Mouse (Mus musculus): Measurements from ENCODE around the gene Sgpl1. TPM values are rescaled to one million over a fixed set of nuclear protein-coding genes. Genes with fewer than 3 reads are reported as not detected.

Sgpl1 gene
- polyA plus RNA-seq, 1 experiment from 2014 or later = 41.0 TPM

GRCm38 (mm10) chr10:61145766-61146118 lies 1.8 kb downstream of the Sgpl1 start:
- Histone ChIP-seq H3K4me1 (ENCODE audit: control insufficient read depth, insufficient read depth, low read depth, low read length) (peaks cover 5% of the 10 kb centered on the region), H3K4me3 (ENCODE audit: low read length) (peak overlapping the region; percentile 79), H3K27me3 (replicated peaks; ENCODE audit: control insufficient read depth, insufficient read depth, low read length) (no peaks in the 10 kb centered on the region), H3K27ac (ENCODE audit: low read depth, low read length) (peak overlapping the region; percentile 93), H3K4me2 (ENCODE audit: low read length) (peak overlapping the region; percentile 88), H3K36me3 (ENCODE audit: control insufficient read depth, insufficient read depth, low read length) (no peaks in the 10 kb centered on the region), H3K9me3 (ENCODE audit: control insufficient read depth, low read length) (no peaks in the 10 kb centered on the region), H3K9ac (ENCODE audit: low read depth, low read length) (peak overlapping the region; percentile 86)
- ATAC-seq = no peak
- WGBS = 0% methylated on average over 3 of the region's 3 CpGs

GRCm38 (mm10) chr10:61143343-61143742 lies 4.2 kb downstream of the Sgpl1 start:
- Histone ChIP-seq H3K9ac (ENCODE audit: low read depth, low read length) (no peak overlapping the region), H3K4me3 (ENCODE audit: low read length) (no peak overlapping the region), H3K36me3 (ENCODE audit: control insufficient read depth, insufficient read depth, low read length) (peaks cover 2% of the 10 kb centered on the region; the same call in 1 of the 2 replicates), H3K27me3 (replicated peaks; ENCODE audit: control insufficient read depth, insufficient read depth, low read length) (no peaks in the 10 kb centered on the region), H3K4me2 (ENCODE audit: low read length) (no peak overlapping the region), H3K4me1 (ENCODE audit: control insufficient read depth, insufficient read depth, low read depth, low read length) (peaks cover 5% of the 10 kb centered on the region), H3K9me3 (ENCODE audit: control insufficient read depth, low read length) (no peaks in the 10 kb centered on the region), H3K27ac (ENCODE audit: low read depth, low read length) (no peak overlapping the region)
- no peak for ATAC-seq
- 96% methylated on average over 2 of the region's 2 CpGs for WGBS

- H3K36me3 ChIP-seq (ENCODE audit: control insufficient read depth, insufficient read depth, low read length) = peaks cover 2% of the 10 kb centered on the region; the same call in 1 of the 2 replicates
- H3K27me3 ChIP-seq (replicated peaks; ENCODE audit: control insufficient read depth, insufficient read depth, low read length) = no peaks in the 10 kb centered on the region
- H3K9me3 ChIP-seq (ENCODE audit: control insufficient read depth, low read length) = no peaks in the 10 kb centered on the region
- WGBS = 82% methylated on average over 1 of the region's 1 CpGs
- H3K27ac ChIP-seq (ENCODE audit: low read depth, low read length) = no peak overlapping the region
- H3K9ac ChIP-seq (ENCODE audit: low read depth, low read length) = no peak overlapping the region
- H3K4me3 ChIP-seq (ENCODE audit: low read length) = no peak overlapping the region
- H3K4me2 ChIP-seq (ENCODE audit: low read length) = no peak overlapping the region
- no peaks in the 10 kb centered on the region for H3K4me1 ChIP-seq (ENCODE audit: control insufficient read depth, insufficient read depth, low read depth, low read length)
- no peak for ATAC-seq
Measured at GRCm38 (mm10) chr10:61137567-61137966, 9.9 kb downstream of the Sgpl1 start.

- peaks cover 2% of the 10 kb centered on the region; the same call in 1 of the 2 replicates for H3K36me3 ChIP-seq (ENCODE audit: control insufficient read depth, insufficient read depth, low read length)
- no peak for ATAC-seq
- H3K4me1 ChIP-seq (ENCODE audit: control insufficient read depth, insufficient read depth, low read depth, low read length) = no peaks in the 10 kb centered on the region
- H3K4me3 ChIP-seq (ENCODE audit: low read length) = no peak overlapping the region
- WGBS = 82% methylated on average over 3 of the region's 3 CpGs
- H3K9me3 ChIP-seq (ENCODE audit: control insufficient read depth, low read length) = no peaks in the 10 kb centered on the region
- no peak overlapping the region for H3K4me2 ChIP-seq (ENCODE audit: low read length)
- no peaks in the 10 kb centered on the region for H3K27me3 ChIP-seq (replicated peaks; ENCODE audit: control insufficient read depth, insufficient read depth, low read length)
- H3K27ac ChIP-seq (ENCODE audit: low read depth, low read length) = no peak overlapping the region
- no peak overlapping the region for H3K9ac ChIP-seq (ENCODE audit: low read depth, low read length)
Measured at GRCm38 (mm10) chr10:61135226-61135839, 12.2 kb downstream of the Sgpl1 start.

- 71% methylated on average over 4 of the region's 4 CpGs for WGBS
- no peak overlapping the region for H3K9ac ChIP-seq (ENCODE audit: low read depth, low read length)
- ATAC-seq = no peak
Measured at GRCm38 (mm10) chr10:61134041-61134440, 13.5 kb downstream of the Sgpl1 start.

GRCm38 (mm10) chr10:61130959-61131358 lies 16.5 kb downstream of the Sgpl1 start:
- no peaks in the 10 kb centered on the region for H3K36me3 ChIP-seq (ENCODE audit: control insufficient read depth, insufficient read depth, low read length)
- no peak overlapping the region for H3K4me2 ChIP-seq (ENCODE audit: low read length)
- H3K27me3 ChIP-seq (replicated peaks; ENCODE audit: control insufficient read depth, insufficient read depth, low read length) = no peaks in the 10 kb centered on the region
- no peak for ATAC-seq
- no peak overlapping the region for H3K9ac ChIP-seq (ENCODE audit: low read depth, low read length)
- no peaks in the 10 kb centered on the region for H3K9me3 ChIP-seq (ENCODE audit: control insufficient read depth, low read length)
- no peaks in the 10 kb centered on the region for H3K4me1 ChIP-seq (ENCODE audit: control insufficient read depth, insufficient read depth, low read depth, low read length)
- no peak overlapping the region for H3K4me3 ChIP-seq (ENCODE audit: low read length)
- 76% methylated on average over 3 of the region's 3 CpGs for whole genome bisulfite sequencing
- H3K27ac ChIP-seq (ENCODE audit: low read depth, low read length) = no peak overlapping the region

More at GRCm38 (mm10) chr10:61134041-61134440, 13.5 kb downstream of the Sgpl1 start:
- Histone ChIP-seq H3K27me3 (replicated peaks; ENCODE audit: control insufficient read depth, insufficient read depth, low read length) (no peaks in the 10 kb centered on the region), H3K4me2 (ENCODE audit: low read length) (no peak overlapping the region), H3K4me3 (ENCODE audit: low read length) (no peak overlapping the region), H3K9me3 (ENCODE audit: control insufficient read depth, low read length) (no peaks in the 10 kb centered on the region), H3K36me3 (ENCODE audit: control insufficient read depth, insufficient read depth, low read length) (peaks cover 2% of the 10 kb centered on the region; the same call in 1 of the 2 replicates), H3K4me1 (ENCODE audit: control insufficient read depth, insufficient read depth, low read depth, low read length) (no peaks in the 10 kb centered on the region), H3K27ac (ENCODE audit: low read depth, low read length) (no peak overlapping the region)

GRCm38 (mm10) chr10:61128701-61129365 lies 18.7 kb downstream of the Sgpl1 start:
- ATAC-seq = no peak
- Histone ChIP-seq H3K36me3 (ENCODE audit: control insufficient read depth, insufficient read depth, low read length) (no peaks in the 10 kb centered on the region), H3K4me2 (ENCODE audit: low read length) (no peak overlapping the region), H3K4me3 (ENCODE audit: low read length) (no peak overlapping the region), H3K9ac (ENCODE audit: low read depth, low read length) (no peak overlapping the region), H3K27me3 (replicated peaks; ENCODE audit: control insufficient read depth, insufficient read depth, low read length) (no peaks in the 10 kb centered on the region), H3K27ac (ENCODE audit: low read depth, low read length) (no peak overlapping the region), H3K9me3 (ENCODE audit: control insufficient read depth, low read length) (no peaks in the 10 kb centered on the region), H3K4me1 (ENCODE audit: control insufficient read depth, insufficient read depth, low read depth, low read length) (no peaks in the 10 kb centered on the region)
- WGBS = 90% methylated on average over 1 of the region's 1 CpGs

- H3K27me3 ChIP-seq (replicated peaks; ENCODE audit: control insufficient read depth, insufficient read depth, low read length) = no peaks in the 10 kb centered on the region
- H3K4me3 ChIP-seq (ENCODE audit: low read length) = no peak overlapping the region
- no peak for ATAC-seq
- no peaks in the 10 kb centered on the region for H3K4me1 ChIP-seq (ENCODE audit: control insufficient read depth, insufficient read depth, low read depth, low read length)
- no peak overlapping the region for H3K9ac ChIP-seq (ENCODE audit: low read depth, low read length)
- H3K27ac ChIP-seq (ENCODE audit: low read depth, low read length) = no peak overlapping the region
- peaks cover 6% of the 10 kb centered on the region; the same call in 1 of the 2 replicates for H3K36me3 ChIP-seq (ENCODE audit: control insufficient read depth, insufficient read depth, low read length)
- no peaks in the 10 kb centered on the region for H3K9me3 ChIP-seq (ENCODE audit: control insufficient read depth, low read length)
- 92% methylated on average over 2 of the region's 2 CpGs for WGBS
- no peak overlapping the region for H3K4me2 ChIP-seq (ENCODE audit: low read length)
Measured at GRCm38 (mm10) chr10:61124462-61124861, 23.0 kb downstream of the Sgpl1 start.

GRCm38 (mm10) chr10:61123276-61123913 lies 24.1 kb downstream of the Sgpl1 start:
- H3K27me3 ChIP-seq (replicated peaks; ENCODE audit: control insufficient read depth, insufficient read depth, low read length) = no peaks in the 10 kb centered on the region
- H3K4me3 ChIP-seq (ENCODE audit: low read length) = no peak overlapping the region
- H3K9ac ChIP-seq (ENCODE audit: low read depth, low read length) = no peak overlapping the region
- no peak overlapping the region for H3K27ac ChIP-seq (ENCODE audit: low read depth, low read length)
- peaks cover 6% of the 10 kb centered on the region; the same call in 1 of the 2 replicates for H3K36me3 ChIP-seq (ENCODE audit: control insufficient read depth, insufficient read depth, low read length)
- H3K4me2 ChIP-seq (ENCODE audit: low read length) = no peak overlapping the region
- no peaks in the 10 kb centered on the region for H3K4me1 ChIP-seq (ENCODE audit: control insufficient read depth, insufficient read depth, low read depth, low read length)
- ATAC-seq = no peak
- WGBS = 92% methylated on average over 3 of the region's 3 CpGs
- no peaks in the 10 kb centered on the region for H3K9me3 ChIP-seq (ENCODE audit: control insufficient read depth, low read length)

Measured in hindbrain, embryonic 16.5 days (tissue).